Mouse (Mus musculus) lung, embryonic 14.5 days (tissue): ENCODE measurements around the gene Upk2. TPM values are rescaled to one million over a fixed set of nuclear protein-coding genes. Genes with fewer than 3 reads are reported as not detected.

Source experiments
- ATAC-seq: fragments of 200-750 bp; cut with Nextera tagmentation; 2 replicates; pipeline ENCODE4 v1.8.0; 2017; ENCODE audit warnings: mild to moderate bottlenecking, moderate TSS enrichment, moderate library complexity; ENCODE audit not compliant: insufficient read depth
- DNase-seq: peaks from one replicate; pipeline ENCODE4 v3.0.0-alpha.2; 2015
- H3K27ac ChIP-seq: fragments of 300-500 bp; sonication (generic); 2 replicates; pipeline ENCODE4 v1.5.1; 2014; ENCODE audit warnings: low read depth, mild to moderate bottlenecking, moderate library complexity
- H3K27me3 ChIP-seq: fragments of 300-500 bp; sonication (generic); 2 replicates; pipeline ENCODE4 v1.6.1; 2014; ENCODE audit warnings: low read length, control low read depth; ENCODE audit not compliant: insufficient read depth
- H3K36me3 ChIP-seq: fragments of 300-500 bp; sonication (generic); 2 replicates; pipeline ENCODE4 v1.6.1; 2014; ENCODE audit warnings: control low read depth; ENCODE audit not compliant: insufficient read depth
- H3K4me1 ChIP-seq: fragments of 300-500 bp; sonication (generic); 2 replicates; pipeline ENCODE4 v1.6.1; 2014; ENCODE audit warnings: antibody characterized with exemption, control low read depth; ENCODE audit not compliant: insufficient read depth
- H3K4me2 ChIP-seq: fragments of 300-500 bp; sonication (generic); 2 replicates; pipeline ENCODE4 v1.6.1; 2014; ENCODE audit warnings: mild to moderate bottlenecking
- H3K4me3 ChIP-seq: fragments of 300-500 bp; sonication (generic); 2 replicates; pipeline ENCODE4 v1.5.1; 2014; ENCODE audit warnings: low read depth, low read length
- H3K9ac ChIP-seq: fragments of 300-500 bp; sonication (generic); 2 replicates; pipeline ENCODE4 v1.6.1; 2014
- H3K9me3 ChIP-seq: fragments of 300-500 bp; sonication (generic); 2 replicates; pipeline ENCODE4 v1.6.1; 2016; ENCODE audit warnings: low read depth, low read length, control low read depth
- CTCF ChIP-seq: IDR thresholded peaks from 2 replicates; pipeline ENCODE4 v1.5.1; 2016; ENCODE audit warnings: antibody characterized with exemption, low read depth
- WGBS: fragments of 180-500 bp; shearing (Covaris S2); extraction: QIAGEN DNeasy Blood & Tissue Kit; methylation state at CpG from one replicate; pipeline ENCODE4 v1.1.7; 2014; 5-methylcytosine and 5-hydroxymethylcytosine counted together
- polyA plus RNA-seq: library from polyadenylated mRNA; unstranded; fragments of >200 nt; fragmentation: Nextera tagmentation; extraction: Ambion mirVana; gene quantifications from 2 replicates; pipeline ENCODE4 v1.2.1, GENCODE M21; 2014

Upk2 gene
- polyA plus RNA-seq, 1 experiment from 2014 or later: 0.39 TPM

GRCm38 (mm10) chr9:44498421-44499355, 43.9 kb upstream of the Upk2 start:
- Histone ChIP-seq H3K4me3 (peak overlapping the region; percentile 43), H3K4me2 (peak overlapping the region; percentile 90), H3K4me1 (peaks cover 57% of the 10 kb centered on the region), H3K9ac (peak overlapping the region; percentile 58), H3K27ac (peak overlapping the region; percentile 99), H3K27me3 (no peaks in the 10 kb centered on the region), H3K36me3 (peaks cover 27% of the 10 kb centered on the region), H3K9me3 (no peaks in the 10 kb centered on the region)
- DNase-seq: peak; percentile 92
- ATAC-seq: peak; percentile 89
- peak; percentile 65 for TF ChIP-seq CTCF
- under 1% methylated on average over 59 of the region's 59 CpGs for WGBS

DNA sequence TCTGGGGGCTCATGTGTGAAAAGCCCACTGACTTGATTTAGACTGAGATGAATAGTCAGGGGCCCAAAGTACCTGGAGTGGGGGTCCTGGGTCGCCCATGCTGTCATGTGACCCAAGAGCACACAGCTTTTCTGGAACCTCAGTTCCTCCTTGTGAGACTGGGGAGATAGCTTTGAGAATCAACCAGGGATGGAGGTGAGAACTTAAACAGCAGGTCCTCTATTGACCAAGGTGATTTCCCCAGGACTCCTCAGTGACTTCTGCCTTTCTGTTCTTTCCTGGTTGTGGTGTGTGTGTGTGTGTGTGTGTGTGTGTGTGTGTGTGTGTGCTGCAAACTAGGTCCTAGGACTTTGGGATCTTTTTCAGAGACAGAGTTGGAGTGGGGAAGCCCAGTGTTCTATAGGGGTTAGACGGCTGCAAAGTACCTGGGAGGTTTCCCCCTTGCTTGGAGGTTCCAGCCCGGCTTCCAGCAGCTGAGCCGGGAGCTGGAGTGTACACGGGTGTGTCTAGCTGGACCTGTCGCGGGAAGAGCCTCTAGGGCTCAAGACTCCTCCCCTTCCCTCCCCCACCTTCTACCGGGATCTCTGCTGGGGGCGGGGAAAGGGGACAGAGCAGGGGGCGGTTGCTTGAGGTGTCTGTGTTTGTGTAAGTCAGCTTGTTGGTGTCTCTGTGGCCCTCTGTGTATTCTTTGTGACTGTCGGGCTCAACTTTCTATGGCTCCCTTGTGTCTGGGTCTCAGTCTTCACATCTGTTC, 43.0 kb upstream of the Upk2 start:
- H3K36me3 ChIP-seq: peaks cover 27% of the 10 kb centered on the region
- peak overlapping the region; percentile 99 for H3K27ac ChIP-seq
- TF ChIP-seq CTCF: no peak
- no peaks in the 10 kb centered on the region for H3K27me3 ChIP-seq
- H3K9me3 ChIP-seq: no peaks in the 10 kb centered on the region
- H3K9ac ChIP-seq: peak overlapping the region; percentile 58
- peaks cover 66% of the 10 kb centered on the region for H3K4me1 ChIP-seq
- peak; percentile 82 for DNase-seq
- WGBS: under 1% methylated on average over 11 of the region's 11 CpGs
- peak overlapping the region; percentile 43 for H3K4me3 ChIP-seq
- peak; percentile 29 for ATAC-seq
- peak overlapping the region; percentile 90 for H3K4me2 ChIP-seq

GRCm38 (mm10) chr9:44496803-44497461, 42.2 kb upstream of the Upk2 start:
- DNase-seq (peak; percentile 45), ATAC-seq (no peak)
- no peak overlapping the region for H3K4me3 ChIP-seq
- no peak for TF ChIP-seq CTCF
- H3K4me1 ChIP-seq: peaks cover 71% of the 10 kb centered on the region
- peak overlapping the region; percentile 90 for H3K4me2 ChIP-seq
- H3K27me3 ChIP-seq: no peaks in the 10 kb centered on the region
- H3K36me3 ChIP-seq: peaks cover 27% of the 10 kb centered on the region
- H3K27ac ChIP-seq: peak overlapping the region; percentile 99; the same call in 1 of the 2 replicates
- 43% methylated on average over 12 of the region's 12 CpGs for WGBS
- H3K9me3 ChIP-seq: no peaks in the 10 kb centered on the region
- peak overlapping the region; percentile 58; the same call in 1 of the 2 replicates for H3K9ac ChIP-seq

DNA sequence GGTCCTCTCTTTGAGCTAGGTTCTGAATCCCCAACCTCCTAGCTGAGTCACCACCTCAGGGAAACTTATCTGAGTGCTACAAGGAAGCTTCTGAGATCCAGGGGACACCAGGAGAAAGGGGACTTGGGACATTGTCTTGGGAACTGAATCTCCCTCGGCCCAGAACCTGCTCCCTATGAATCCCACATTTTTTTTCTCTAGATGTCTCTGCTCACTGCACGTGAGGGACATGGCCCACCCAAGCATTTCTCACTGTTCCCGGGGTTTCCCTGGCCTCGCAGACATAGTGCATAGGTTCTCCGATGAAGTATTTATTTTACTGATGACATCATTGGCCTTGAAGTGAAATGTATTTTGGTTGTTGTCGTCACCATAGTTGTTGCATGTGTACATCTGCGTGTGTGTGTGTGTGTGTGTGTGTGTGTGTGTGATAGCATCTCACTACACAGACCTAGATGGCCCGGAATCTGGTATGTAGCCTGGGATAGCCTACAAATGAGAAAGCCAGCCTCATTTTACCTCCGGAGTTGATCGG, 41.1 kb upstream of the Upk2 start:
- Histone ChIP-seq H3K27ac (peak overlapping the region; percentile 99; the same call in 1 of the 2 replicates), H3K36me3 (peaks cover 20% of the 10 kb centered on the region), H3K9ac (no peak overlapping the region), H3K9me3 (no peaks in the 10 kb centered on the region), H3K27me3 (no peaks in the 10 kb centered on the region), H3K4me2 (no peak overlapping the region), H3K4me3 (no peak overlapping the region), H3K4me1 (peaks cover 67% of the 10 kb centered on the region)
- no peak for ATAC-seq
- WGBS: 58% methylated on average over 10 of the region's 10 CpGs
- DNase-seq: no peak
- no peak for TF ChIP-seq CTCF

- Histone ChIP-seq H3K4me1 (peaks cover 73% of the 10 kb centered on the region), H3K27me3 (no peaks in the 10 kb centered on the region), H3K4me2 (peak overlapping the region; percentile 36), H3K27ac (peak overlapping the region; percentile 76), H3K36me3 (peaks cover 19% of the 10 kb centered on the region), H3K9me3 (no peaks in the 10 kb centered on the region), H3K9ac (peak overlapping the region; percentile 43), H3K4me3 (no peak overlapping the region)
- TF ChIP-seq CTCF: no peak
- 27% methylated on average over 9 of the region's 9 CpGs for WGBS
- peak; percentile 41 for DNase-seq
- no peak for ATAC-seq
Observed at GRCm38 (mm10) chr9:44494863-44495809, 40.4 kb upstream of the Upk2 start.
